Mouse (Mus musculus) G1E (cell line): ENCODE measurements around the gene Rasgef1b.

Experiments
- CTCF ChIP-seq: IDR thresholded peaks from 2 replicates; pipeline ENCODE4 v1.5.1; 2012; ENCODE audit warnings: low read depth, low read length, inconsistent platforms, mixed read lengths
- TAL1 ChIP-seq: conservative IDR thresholded peaks from 2 replicates; pipeline ENCODE4 v1.6.1; 2012; ENCODE audit warnings: low read depth, low read length, inconsistent platforms, mixed read lengths

DNA sequence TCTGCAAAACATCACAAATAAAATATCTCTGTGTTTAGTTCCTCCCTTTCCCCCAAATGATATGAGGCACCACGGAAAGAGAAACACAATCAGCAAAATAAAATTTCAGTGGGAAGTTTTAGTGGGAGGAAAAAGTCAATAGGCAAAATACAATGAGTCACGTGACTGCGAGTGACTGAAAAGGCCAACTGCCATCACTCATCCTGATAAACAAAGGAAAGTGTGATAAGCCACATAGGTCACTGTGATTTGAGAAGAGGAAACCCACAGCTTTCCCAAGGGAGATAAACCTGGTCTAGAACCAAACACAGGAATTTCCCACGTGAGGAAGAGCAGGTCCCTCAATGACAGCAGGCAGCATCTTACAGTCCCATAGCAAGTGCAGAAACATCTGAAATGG lies 213.1 kb downstream of the Rasgef1b start:
- no peak for TF ChIP-seq TAL1
- no peak for TF ChIP-seq CTCF
